Mouse (Mus musculus) thymus, adult 2 months (tissue): ENCODE data around the gene Slc50a1.

ENCODE experiments used
- CTCF ChIP-seq: fragments of 200-500 bp; IDR thresholded peaks from 2 replicates; pipeline ENCODE4 v1.5.1; 2012; ENCODE audit warnings: mild to moderate bottlenecking, control low read depth, low read length, moderate library complexity, borderline replicate concordance; ENCODE audit not compliant: control insufficient read depth, poor library complexity, insufficient read depth; ENCODE audit errors: extremely low read depth
- POLR2A ChIP-seq: fragments of 200-500 bp; IDR thresholded peaks from 2 replicates; pipeline ENCODE4 v1.6.1; 2012; ENCODE audit warnings: mild to moderate bottlenecking, low read length, control low read depth, moderate library complexity; ENCODE audit not compliant: control insufficient read depth, poor library complexity, insufficient read depth; ENCODE audit errors: extremely low read depth

- no peak for TF ChIP-seq CTCF
- TF ChIP-seq POLR2A = no peak
Measured at GRCm38 (mm10) chr3:89296761-89297396, 26.5 kb upstream of the Slc50a1 start.
